Mouse (Mus musculus) retina, adult 2 months (tissue): ENCODE measurements around the gene Gm49333.

Source experiments
- DNase-seq: peaks from one replicate; pipeline ENCODE4 v3.0.0-alpha.2; 2012; ENCODE audit warnings: low read depth, low spot score

The Gm49333 gene

GRCm38 (mm10) chr16:20677974-20678675 lies 66.7 kb downstream of the Gm49333 start:
- DNase-seq, result no peak

- DNase-seq, result no peak
Measured at GRCm38 (mm10) chr16:20690774-20691173, 79.4 kb downstream of the Gm49333 start.

DNA sequence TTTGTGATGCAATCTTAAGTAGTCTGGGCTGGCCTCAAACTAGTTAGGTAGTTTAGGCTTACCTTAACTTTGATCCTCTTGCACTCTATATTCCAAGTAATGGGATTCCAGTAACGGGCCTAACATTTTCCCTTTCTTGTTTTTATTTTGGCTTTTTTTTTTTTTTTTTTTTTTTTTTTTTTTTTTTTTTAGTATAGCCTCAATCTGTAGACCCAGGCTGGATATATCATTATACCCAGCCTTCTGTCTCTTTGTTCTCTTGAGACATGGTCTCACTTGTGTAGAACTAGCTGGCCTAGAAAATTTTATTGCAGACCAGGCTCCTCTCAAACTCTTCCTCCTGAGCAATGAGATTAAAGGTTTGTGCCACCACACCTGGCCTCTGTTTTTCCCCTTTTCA lies 80.2 kb downstream of the Gm49333 start:
- no peak for DNase-seq

DNA sequence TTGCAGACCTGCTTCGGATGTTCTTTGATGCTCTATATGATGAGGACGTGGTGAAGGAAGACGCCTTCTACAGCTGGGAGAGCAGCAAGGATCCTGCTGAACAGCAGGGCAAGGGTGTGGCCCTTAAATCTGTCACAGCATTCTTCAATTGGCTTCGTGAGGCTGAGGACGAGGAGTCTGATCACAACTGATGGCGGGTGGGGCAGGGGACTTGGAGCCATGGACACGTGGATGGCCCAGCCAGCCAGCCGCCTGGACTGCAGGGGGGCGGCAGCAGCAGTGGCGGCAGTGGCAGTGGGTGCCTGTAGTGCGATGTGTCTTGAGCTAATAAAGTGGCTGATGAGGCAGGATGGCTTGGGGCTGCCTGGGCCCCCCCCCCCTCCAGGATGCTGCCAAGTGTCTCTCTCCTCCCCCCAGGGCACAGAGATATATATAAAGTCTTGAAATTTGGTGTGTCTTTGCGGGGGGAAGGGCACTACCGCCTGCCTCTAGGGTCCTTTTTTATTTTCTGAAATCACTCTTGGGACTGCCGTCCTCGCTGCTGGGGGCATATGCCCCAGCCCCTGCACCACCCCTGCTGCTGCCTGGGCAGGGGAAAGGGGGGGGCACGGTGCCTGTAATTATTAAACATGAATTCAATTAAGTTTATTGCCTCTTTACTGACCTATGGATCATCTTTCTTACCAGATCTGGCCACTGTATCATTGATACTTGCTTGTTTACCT lies 81.0 kb downstream of the Gm49333 start:
- DNase-seq, result no peak

DNA sequence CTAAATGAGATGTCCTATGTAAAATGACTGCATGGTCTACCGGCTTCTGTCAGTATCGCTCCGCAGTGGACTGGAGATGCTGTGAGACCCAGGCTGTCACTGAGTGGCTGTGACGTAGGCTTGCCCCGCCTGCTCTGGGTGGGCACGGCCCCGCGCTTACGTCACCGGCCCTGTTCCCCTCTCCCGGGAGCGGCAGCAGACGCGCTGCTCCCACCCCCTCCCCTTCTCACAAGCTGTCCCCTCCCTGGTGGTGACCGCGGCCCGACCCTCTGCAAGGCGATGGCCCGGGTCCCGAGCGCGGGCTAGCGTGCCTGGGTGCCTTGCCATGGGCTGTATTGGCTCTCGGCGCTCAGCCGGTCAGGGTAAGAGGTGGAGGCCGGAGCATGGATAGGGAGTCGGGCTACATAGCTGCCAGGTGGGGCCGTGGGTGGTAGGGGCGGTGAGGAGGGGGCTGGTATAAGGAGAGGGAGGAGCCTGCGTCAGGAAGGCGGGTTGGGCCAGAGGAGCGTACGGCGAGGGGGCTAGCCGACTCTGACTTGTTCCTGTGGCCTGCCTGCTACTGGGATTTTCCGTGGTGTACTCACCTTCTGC lies 81.8 kb downstream of the Gm49333 start, which contains the start of gene Fam131a:
TSS of gene Fam131a (plus strand) at position 131 of the 591 bp plus-strand sequence.
- no peak for DNase-seq

DNA sequence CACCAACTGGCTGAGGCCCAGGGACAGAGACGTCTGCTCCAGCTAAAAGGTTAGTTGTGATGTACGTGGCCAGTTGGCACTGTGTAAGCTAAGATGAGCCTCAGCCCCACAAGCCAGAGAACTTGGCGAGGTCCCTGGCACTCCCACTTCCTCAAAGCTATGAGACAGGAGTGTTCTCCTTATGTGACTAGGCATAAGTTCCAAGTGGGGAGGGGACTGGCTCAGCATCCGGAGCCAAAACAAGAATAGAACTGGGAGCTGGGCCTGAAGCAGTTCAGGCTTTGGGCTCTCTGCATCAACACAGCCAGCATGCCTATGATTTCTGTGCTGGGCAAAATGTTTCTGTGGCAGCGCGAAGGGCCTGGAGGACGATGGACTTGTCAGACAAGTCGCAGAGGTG lies 83.4 kb downstream of the Gm49333 start:
- DNase-seq, result no peak
